Mouse (Mus musculus) layer of hippocampus, adult 11-12 months (tissue): ENCODE measurements around the gene Shroom3.

ENCODE experiments used
- DNase-seq: peaks from one replicate; pipeline ENCODE4 v3.0.0; 2022; ENCODE audit warnings: low spot score

The Shroom3 gene

GRCm38 (mm10) chr5:93005815-93006341 lies 322.6 kb downstream of the Shroom3 start:
- DNase-seq = no peak

- no peak for DNase-seq
These were observed 325.0 kb downstream of the Shroom3 start for GRCm38 (mm10) chr5:93008256-93008655.
